Mouse (Mus musculus): ENCODE data around the gene Cnga3. TPM values are rescaled to one million over a fixed set of nuclear protein-coding genes. Genes with fewer than 3 reads are reported as not detected.

Cnga3 gene
- polyA plus RNA-seq (2014; fragmentation: Nextera tagmentation; extraction: Ambion mirVana) = not detected in 2 replicates

- H3K27me3 ChIP-seq (ENCODE audit: control insufficient read depth, insufficient read depth, low read length) = no peaks in the 10 kb centered on the region
- no peak for ATAC-seq (ENCODE audit: insufficient read depth, low FRiP score, low TSS enrichment)
- no peaks in the 10 kb centered on the region for H3K36me3 ChIP-seq (ENCODE audit: control insufficient read depth, insufficient read depth, low read length)
- 65% methylated on average over 1 of the region's 1 CpGs for WGBS
- no peak for DNase-seq (ENCODE audit: low spot score)
- no peaks in the 10 kb centered on the region for H3K4me1 ChIP-seq (ENCODE audit: control insufficient read depth, insufficient read depth, low read length)
- no peaks in the 10 kb centered on the region for H3K9me3 ChIP-seq (ENCODE audit: control insufficient read depth, low read length)
- no peak within 1 kb of the TSS for H3K27ac ChIP-seq (ENCODE audit: low read depth, low read length)
- H3K9ac ChIP-seq (ENCODE audit: low read length) = no peak within 1 kb of the TSS
- no peak within 1 kb of the TSS for H3K4me3 ChIP-seq (ENCODE audit: low read depth, low read length)
- H3K4me2 ChIP-seq (ENCODE audit: low read depth) = no peak within 1 kb of the TSS
These were observed at the start of gene Cnga3 for GRCm38 (mm10) chr1:37214144-37214543. Gene Cnga3 (plus strand): TSS chr1:37214434.

DNA sequence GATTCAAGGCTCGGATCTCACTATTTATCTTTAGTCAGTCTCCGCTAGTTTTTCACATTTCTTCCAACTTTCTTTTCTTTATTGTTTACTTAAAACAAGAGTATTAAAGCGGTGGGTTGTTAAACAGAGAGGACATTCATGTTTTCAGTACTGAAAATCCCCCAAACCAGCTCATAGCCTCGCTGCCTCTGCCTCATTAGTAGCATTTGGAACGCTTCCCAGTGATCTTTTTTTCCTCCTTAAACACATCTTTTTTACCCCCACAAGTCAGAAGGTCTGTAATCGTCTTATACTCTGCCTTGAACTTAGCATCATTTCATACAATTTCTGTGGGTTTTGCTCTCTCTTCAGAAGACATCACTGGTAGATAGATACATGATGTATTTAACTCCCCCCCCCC is 48.2 kb upstream of the Cnga3 start:
- H3K4me3 ChIP-seq (ENCODE audit: low read depth, low read length) = no peak overlapping the region
- H3K27ac ChIP-seq (ENCODE audit: low read depth, low read length) = no peak overlapping the region
- H3K4me1 ChIP-seq (ENCODE audit: control insufficient read depth, insufficient read depth, low read length) = no peaks in the 10 kb centered on the region
- no peak for ATAC-seq (ENCODE audit: insufficient read depth, low FRiP score, low TSS enrichment)
- no peak overlapping the region for H3K4me2 ChIP-seq (ENCODE audit: low read depth)
- no peaks in the 10 kb centered on the region for H3K36me3 ChIP-seq (ENCODE audit: control insufficient read depth, insufficient read depth, low read length)
- no peaks in the 10 kb centered on the region for H3K9me3 ChIP-seq (ENCODE audit: control insufficient read depth, low read length)
- no peak for DNase-seq (ENCODE audit: low spot score)
- H3K9ac ChIP-seq (ENCODE audit: low read length) = no peak overlapping the region
- 77% methylated on average over 6 of the region's 6 CpGs for whole genome bisulfite sequencing
- no peaks in the 10 kb centered on the region for H3K27me3 ChIP-seq (ENCODE audit: control insufficient read depth, insufficient read depth, low read length)

DNA sequence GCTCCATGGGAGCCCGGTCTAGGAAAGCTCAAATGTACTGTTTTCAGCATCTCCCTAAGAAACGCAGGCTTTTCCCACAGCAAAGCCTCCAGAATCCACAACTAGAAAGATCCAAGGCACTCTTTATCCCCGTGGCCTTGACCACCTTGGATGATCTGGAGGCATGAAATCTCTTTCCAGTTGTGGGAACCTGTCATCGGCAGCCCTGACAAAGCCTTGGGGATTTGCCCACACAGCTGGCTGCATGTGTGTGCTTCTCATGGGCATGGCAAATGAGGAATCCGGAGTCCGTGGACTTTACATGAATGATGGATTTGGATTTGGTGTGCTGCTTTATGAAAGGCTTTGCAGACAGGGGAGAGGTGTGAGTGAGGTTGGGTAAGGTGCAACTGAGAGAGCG is 46.3 kb upstream of the Cnga3 start:
- Histone ChIP-seq H3K9me3 (ENCODE audit: control insufficient read depth, low read length) (no peaks in the 10 kb centered on the region), H3K4me3 (ENCODE audit: low read depth, low read length) (no peak overlapping the region), H3K36me3 (ENCODE audit: control insufficient read depth, insufficient read depth, low read length) (no peaks in the 10 kb centered on the region), H3K27me3 (ENCODE audit: control insufficient read depth, insufficient read depth, low read length) (no peaks in the 10 kb centered on the region), H3K27ac (ENCODE audit: low read depth, low read length) (no peak overlapping the region), H3K4me2 (ENCODE audit: low read depth) (no peak overlapping the region), H3K4me1 (ENCODE audit: control insufficient read depth, insufficient read depth, low read length) (no peaks in the 10 kb centered on the region), H3K9ac (ENCODE audit: low read length) (no peak overlapping the region)
- DNase-seq (ENCODE audit: low spot score) (no peak), ATAC-seq (ENCODE audit: insufficient read depth, low FRiP score, low TSS enrichment) (no peak)
- WGBS = 75% methylated on average over 7 of the region's 7 CpGs

- no peaks in the 10 kb centered on the region for H3K9me3 ChIP-seq (ENCODE audit: control insufficient read depth, low read length)
- ATAC-seq (ENCODE audit: insufficient read depth, low FRiP score, low TSS enrichment) (no peak), DNase-seq (ENCODE audit: low spot score) (no peak)
- no peak overlapping the region for H3K4me3 ChIP-seq (ENCODE audit: low read depth, low read length)
- WGBS = 92% methylated on average over 2 of the region's 2 CpGs
- H3K27ac ChIP-seq (ENCODE audit: low read depth, low read length) = no peak overlapping the region
- no peaks in the 10 kb centered on the region for H3K27me3 ChIP-seq (ENCODE audit: control insufficient read depth, insufficient read depth, low read length)
- no peak overlapping the region for H3K4me2 ChIP-seq (ENCODE audit: low read depth)
- no peaks in the 10 kb centered on the region for H3K36me3 ChIP-seq (ENCODE audit: control insufficient read depth, insufficient read depth, low read length)
- no peak overlapping the region for H3K9ac ChIP-seq (ENCODE audit: low read length)
- no peaks in the 10 kb centered on the region for H3K4me1 ChIP-seq (ENCODE audit: control insufficient read depth, insufficient read depth, low read length)
These were observed 36.4 kb upstream of the Cnga3 start for GRCm38 (mm10) chr1:37177874-37178273.

DNA sequence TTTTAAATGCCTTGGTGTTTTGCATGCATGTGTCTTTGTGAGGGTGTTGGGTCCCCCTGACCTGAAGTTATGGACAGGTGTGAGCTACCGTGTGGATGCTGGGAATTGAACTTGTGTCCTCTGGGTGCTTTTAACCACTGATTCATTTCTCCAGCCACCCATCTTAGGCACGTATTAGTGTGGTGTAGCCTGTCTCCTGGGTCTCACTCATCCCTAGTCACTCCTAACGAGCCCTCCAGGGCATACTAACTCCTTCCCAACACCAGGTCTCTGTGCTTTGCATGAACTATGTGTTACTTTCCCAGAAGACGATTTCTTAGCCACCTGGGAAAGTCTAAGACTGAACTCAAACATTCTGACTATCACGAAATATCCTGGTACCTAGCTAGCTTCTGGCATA is 34.4 kb upstream of the Cnga3 start:
- H3K36me3 ChIP-seq (ENCODE audit: control insufficient read depth, insufficient read depth, low read length) = no peaks in the 10 kb centered on the region
- no peaks in the 10 kb centered on the region for H3K4me1 ChIP-seq (ENCODE audit: control insufficient read depth, insufficient read depth, low read length)
- no peak for ATAC-seq (ENCODE audit: insufficient read depth, low FRiP score, low TSS enrichment)
- WGBS = 72% methylated on average over 5 of the region's 5 CpGs
- H3K4me3 ChIP-seq (ENCODE audit: low read depth, low read length) = no peak overlapping the region
- H3K27ac ChIP-seq (ENCODE audit: low read depth, low read length) = no peak overlapping the region
- H3K27me3 ChIP-seq (ENCODE audit: control insufficient read depth, insufficient read depth, low read length) = no peaks in the 10 kb centered on the region
- DNase-seq (ENCODE audit: low spot score) = no peak
- H3K4me2 ChIP-seq (ENCODE audit: low read depth) = no peak overlapping the region
- H3K9me3 ChIP-seq (ENCODE audit: control insufficient read depth, low read length) = no peaks in the 10 kb centered on the region
- H3K9ac ChIP-seq (ENCODE audit: low read length) = no peak overlapping the region

- no peaks in the 10 kb centered on the region for H3K4me1 ChIP-seq (ENCODE audit: control insufficient read depth, insufficient read depth, low read length)
These were observed 27.2 kb upstream of the Cnga3 start for GRCm38 (mm10) chr1:37187050-37187449.

DNA sequence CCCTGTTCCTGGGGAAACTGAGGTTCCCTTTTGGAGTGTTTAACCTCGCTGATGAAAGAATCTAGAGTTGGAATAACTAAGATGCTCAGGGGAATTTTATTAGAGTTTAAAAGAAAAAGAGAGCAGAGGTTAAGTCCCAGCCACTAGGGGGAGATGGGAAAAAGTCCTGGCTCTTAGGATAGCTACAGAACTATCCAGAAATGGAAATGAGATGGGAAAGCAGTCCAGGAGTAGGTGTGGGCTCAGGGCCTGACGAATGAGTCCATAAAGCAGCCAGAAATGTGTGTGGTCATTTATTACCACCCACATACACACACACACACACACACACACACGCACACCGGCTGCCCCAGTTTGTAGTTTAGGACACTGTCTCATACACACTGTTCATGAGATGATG is 19.6 kb upstream of the Cnga3 start:
- no peak overlapping the region for H3K4me2 ChIP-seq (ENCODE audit: low read depth)
- no peak overlapping the region for H3K9ac ChIP-seq (ENCODE audit: low read length)
- no peak overlapping the region for H3K27ac ChIP-seq (ENCODE audit: low read depth, low read length)
- 59% methylated on average over 4 of the region's 4 CpGs for WGBS
- no peaks in the 10 kb centered on the region for H3K9me3 ChIP-seq (ENCODE audit: control insufficient read depth, low read length)
- ATAC-seq (ENCODE audit: insufficient read depth, low FRiP score, low TSS enrichment) = no peak
- no peaks in the 10 kb centered on the region for H3K27me3 ChIP-seq (ENCODE audit: control insufficient read depth, insufficient read depth, low read length)
- no peak for DNase-seq (ENCODE audit: low spot score)
- no peaks in the 10 kb centered on the region for H3K36me3 ChIP-seq (ENCODE audit: control insufficient read depth, insufficient read depth, low read length)
- H3K4me1 ChIP-seq (ENCODE audit: control insufficient read depth, insufficient read depth, low read length) = no peaks in the 10 kb centered on the region
- H3K4me3 ChIP-seq (ENCODE audit: low read depth, low read length) = no peak overlapping the region

More at GRCm38 (mm10) chr1:37187050-37187449, 27.2 kb upstream of the Cnga3 start:
- Histone ChIP-seq H3K9ac (ENCODE audit: low read length) (no peak overlapping the region), H3K36me3 (ENCODE audit: control insufficient read depth, insufficient read depth, low read length) (no peaks in the 10 kb centered on the region), H3K4me3 (ENCODE audit: low read depth, low read length) (no peak overlapping the region), H3K27ac (ENCODE audit: low read depth, low read length) (no peak overlapping the region), H3K4me2 (ENCODE audit: low read depth) (no peak overlapping the region), H3K9me3 (ENCODE audit: control insufficient read depth, low read length) (no peaks in the 10 kb centered on the region), H3K27me3 (ENCODE audit: control insufficient read depth, insufficient read depth, low read length) (no peaks in the 10 kb centered on the region)
- DNase-seq (ENCODE audit: low spot score) (no peak), ATAC-seq (ENCODE audit: insufficient read depth, low FRiP score, low TSS enrichment) (no peak)
- WGBS = 85% methylated on average over 6 of the region's 6 CpGs

- no peaks in the 10 kb centered on the region for H3K4me1 ChIP-seq (ENCODE audit: control insufficient read depth, insufficient read depth, low read length)
- ATAC-seq (ENCODE audit: insufficient read depth, low FRiP score, low TSS enrichment) = no peak
- WGBS = 92% methylated on average over 4 of the region's 4 CpGs
- H3K27me3 ChIP-seq (ENCODE audit: control insufficient read depth, insufficient read depth, low read length) = no peaks in the 10 kb centered on the region
- no peaks in the 10 kb centered on the region for H3K9me3 ChIP-seq (ENCODE audit: control insufficient read depth, low read length)
- no peaks in the 10 kb centered on the region for H3K36me3 ChIP-seq (ENCODE audit: control insufficient read depth, insufficient read depth, low read length)
- no peak overlapping the region for H3K27ac ChIP-seq (ENCODE audit: low read depth, low read length)
- no peak overlapping the region for H3K4me3 ChIP-seq (ENCODE audit: low read depth, low read length)
- H3K9ac ChIP-seq (ENCODE audit: low read length) = no peak overlapping the region
- H3K4me2 ChIP-seq (ENCODE audit: low read depth) = no peak overlapping the region
- DNase-seq (ENCODE audit: low spot score) = no peak
These were observed 12.8 kb upstream of the Cnga3 start for GRCm38 (mm10) chr1:37201406-37201805.

DNA sequence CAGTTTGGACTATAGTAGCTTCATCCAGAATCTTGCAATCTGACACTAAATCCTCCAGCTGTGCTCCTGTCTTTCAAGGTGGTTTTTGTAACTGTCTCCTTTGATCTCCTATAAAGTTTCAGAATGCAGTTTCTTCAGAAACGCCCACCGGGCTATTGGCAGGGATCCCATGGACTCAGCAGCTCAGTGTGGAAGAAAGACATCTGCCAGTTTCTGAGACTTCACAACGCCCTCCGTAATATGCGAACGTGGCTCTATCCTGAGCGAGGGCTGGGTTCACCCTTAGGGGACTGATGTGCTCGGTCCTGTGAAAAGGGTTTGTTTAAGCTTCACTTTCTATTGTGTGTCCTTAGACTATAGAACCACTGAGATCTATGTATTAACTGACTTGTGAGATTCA is 6.5 kb upstream of the Cnga3 start:
- Histone ChIP-seq H3K4me2 (ENCODE audit: low read depth) (no peak overlapping the region), H3K4me1 (ENCODE audit: control insufficient read depth, insufficient read depth, low read length) (no peaks in the 10 kb centered on the region), H3K27ac (ENCODE audit: low read depth, low read length) (no peak overlapping the region), H3K9ac (ENCODE audit: low read length) (no peak overlapping the region), H3K4me3 (ENCODE audit: low read depth, low read length) (no peak overlapping the region), H3K36me3 (ENCODE audit: control insufficient read depth, insufficient read depth, low read length) (no peaks in the 10 kb centered on the region), H3K27me3 (ENCODE audit: control insufficient read depth, insufficient read depth, low read length) (no peaks in the 10 kb centered on the region), H3K9me3 (ENCODE audit: control insufficient read depth, low read length) (no peaks in the 10 kb centered on the region)
- ATAC-seq (ENCODE audit: insufficient read depth, low FRiP score, low TSS enrichment) (no peak), DNase-seq (ENCODE audit: low spot score) (no peak)
- 87% methylated on average over 8 of the region's 8 CpGs for WGBS
